Mouse (Mus musculus) hindbrain, embryonic 11.5 days (tissue): ENCODE results near the gene P2rx7. TPM values are rescaled to one million over a fixed set of nuclear protein-coding genes. Genes with fewer than 3 reads are reported as not detected.
A peak's percentile ranks its signal among the peaks of the same experiment; 100 is the strongest.

ENCODE experiments used
- ATAC-seq: fragments of 200-750 bp; cut with Nextera tagmentation; 2 replicates; pipeline ENCODE4 v1.8.0; 2017; ENCODE audit warnings: mild to moderate bottlenecking, moderate TSS enrichment, moderate library complexity; ENCODE audit not compliant: low FRiP score
- DNase-seq: peaks from one replicate; pipeline ENCODE4 v3.0.0-alpha.2; 2015; ENCODE audit warnings: low spot score
- H3K27ac ChIP-seq: fragments of 300-500 bp; sonication (generic); 2 replicates; pipeline ENCODE4 v1.5.1; 2014; ENCODE audit warnings: mild to moderate bottlenecking, low read depth, low read length
- H3K27me3 ChIP-seq: fragments of 300-500 bp; sonication (generic); 2 replicates; pipeline ENCODE4 v1.6.1; 2014; ENCODE audit warnings: mild to moderate bottlenecking, low read length, moderate library complexity, mixed read lengths; ENCODE audit not compliant: control insufficient read depth, insufficient read depth
- H3K36me3 ChIP-seq: fragments of 300-500 bp; sonication (generic); 2 replicates; pipeline ENCODE4 v1.6.1; 2014; ENCODE audit warnings: mild to moderate bottlenecking, low read length, moderate library complexity, mixed read lengths; ENCODE audit not compliant: control insufficient read depth, insufficient read depth
- H3K4me1 ChIP-seq: fragments of 300-500 bp; sonication (generic); replicated peaks from 2 replicates; pipeline ENCODE4 v1.6.1; 2014; ENCODE audit warnings: low read length, mixed read lengths; ENCODE audit not compliant: control insufficient read depth, insufficient read depth
- H3K4me2 ChIP-seq: fragments of 300-500 bp; sonication (generic); replicated peaks from 2 replicates; pipeline ENCODE4 v1.6.1; 2014; ENCODE audit warnings: mild to moderate bottlenecking, low read depth, low read length
- H3K4me3 ChIP-seq: fragments of 300-500 bp; sonication (generic); 2 replicates; pipeline ENCODE4 v1.5.1; 2014; ENCODE audit warnings: low read depth, low read length
- H3K9ac ChIP-seq: fragments of 300-500 bp; sonication (generic); 2 replicates; pipeline ENCODE4 v1.6.1; 2014; ENCODE audit warnings: low read depth, low read length
- H3K9me3 ChIP-seq: fragments of 300-500 bp; sonication (generic); 2 replicates; pipeline ENCODE4 v1.6.1; 2016; ENCODE audit warnings: low read length; ENCODE audit not compliant: control insufficient read depth
- WGBS: fragments of 180-500 bp; shearing (Covaris S2); extraction: QIAGEN DNeasy Blood & Tissue Kit; methylation state at CpG from one replicate; pipeline ENCODE4 v1.1.7; 2014; 5-methylcytosine and 5-hydroxymethylcytosine counted together
- polyA plus RNA-seq: library from polyadenylated mRNA; unstranded; fragments of >200 nt; fragmentation: Nextera tagmentation; extraction: Ambion mirVana; gene quantifications from 2 replicates; pipeline ENCODE4 v1.2.1, GENCODE M21; 2014

The P2rx7 gene
- polyA plus RNA-seq: 3.4 and 3.5 TPM in 2 replicates

GRCm38 (mm10) chr5:122643701-122644100 is at the start of gene P2rx7:
P2rx7 (plus strand) TSS chr5:122643911.
- ATAC-seq: no peak
- 65% methylated on average over 12 of the region's 12 CpGs for WGBS
- Histone ChIP-seq H3K27ac (0 out of 2 replicates have a peak within 1 kb of the TSS, but pooled peaks have one; percentile 42), H3K36me3 (no peaks in the 10 kb centered on the region), H3K9ac (no peak within 1 kb of the TSS), H3K4me1 (no peaks in the 10 kb centered on the region), H3K9me3 (no peaks in the 10 kb centered on the region), H3K4me2 (0 out of 2 replicates have a peak within 1 kb of the TSS, but pooled peaks have one; percentile 11), H3K4me3 (no peak within 1 kb of the TSS), H3K27me3 (no peaks in the 10 kb centered on the region)
- DNase-seq: peak; percentile 49

DNA sequence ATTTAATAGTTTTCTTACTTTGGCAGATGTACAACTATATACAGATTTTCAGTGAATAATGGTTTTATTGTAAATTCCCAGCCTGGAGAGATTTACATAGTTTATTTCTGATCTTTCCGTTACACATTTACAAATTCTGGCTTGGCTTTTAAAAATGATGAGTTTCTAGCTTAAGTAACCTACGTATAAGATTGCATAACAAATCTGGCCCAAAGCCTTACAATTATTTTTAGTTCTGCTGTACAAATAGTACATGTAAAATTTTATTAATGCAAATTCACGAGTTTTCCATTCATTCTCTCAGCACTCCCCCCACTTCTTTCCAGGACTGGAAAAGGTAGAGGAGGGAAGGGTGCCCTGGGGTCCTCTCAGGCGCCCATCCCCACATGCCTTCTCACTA is 48.2 kb upstream of the P2rx7 start:
- no peaks in the 10 kb centered on the region for H3K9me3 ChIP-seq
- WGBS: 89% methylated on average over 4 of the region's 4 CpGs
- no peak overlapping the region for H3K27ac ChIP-seq

DNA sequence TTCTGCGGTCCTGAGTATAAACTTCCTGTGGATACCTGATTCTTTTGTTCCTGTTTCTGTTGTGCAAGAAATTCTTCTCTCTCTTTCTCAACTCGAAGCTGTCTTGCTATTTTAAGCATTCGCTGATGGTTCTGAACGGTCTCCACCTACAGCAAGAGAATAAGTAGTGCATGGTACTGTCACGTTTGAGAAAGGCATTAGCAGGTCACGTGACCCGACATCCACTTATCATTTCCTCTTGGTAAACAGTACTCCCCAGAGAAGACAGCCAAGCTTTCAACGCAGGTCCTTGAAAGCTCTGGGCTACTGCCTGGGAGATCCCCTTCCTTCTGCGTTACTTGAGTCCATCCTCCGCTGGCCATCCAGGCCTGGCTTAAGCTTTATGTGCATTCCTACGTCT is 41.5 kb upstream of the P2rx7 start:
- Histone ChIP-seq H3K4me2 (no peak overlapping the region), H3K36me3 (peaks cover 12% of the 10 kb centered on the region; the same call in 1 of the 2 replicates)
- WGBS: 86% methylated on average over 11 of the region's 11 CpGs

More for the DNA sequence above, 48.2 kb upstream of the P2rx7 start:
- Histone ChIP-seq H3K4me2 (no peak overlapping the region), H3K9ac (no peak overlapping the region), H3K36me3 (peaks cover 12% of the 10 kb centered on the region; the same call in 1 of the 2 replicates), H3K4me3 (no peak overlapping the region), H3K27me3 (no peaks in the 10 kb centered on the region), H3K4me1 (no peaks in the 10 kb centered on the region)
- ATAC-seq: no peak
- DNase-seq: no peak

GRCm38 (mm10) chr5:122604894-122605293 is 38.8 kb upstream of the P2rx7 start:
- no peaks in the 10 kb centered on the region for H3K9me3 ChIP-seq
- H3K27ac ChIP-seq: no peak overlapping the region
- 0 out of 2 replicates have a peak, but pooled peaks cover 4% of the 10 kb centered on the region for H3K36me3 ChIP-seq
- DNase-seq: no peak
- H3K27me3 ChIP-seq: no peaks in the 10 kb centered on the region
- WGBS: 83% methylated on average over 2 of the region's 2 CpGs
- no peaks in the 10 kb centered on the region for H3K4me1 ChIP-seq
- no peak overlapping the region for H3K4me3 ChIP-seq
- no peak overlapping the region for H3K4me2 ChIP-seq
- ATAC-seq: no peak
- H3K9ac ChIP-seq: no peak overlapping the region

More for the DNA sequence above, 41.5 kb upstream of the P2rx7 start:
- H3K27me3 ChIP-seq: no peaks in the 10 kb centered on the region
- ATAC-seq (no peak), DNase-seq (no peak)
- no peak overlapping the region for H3K27ac ChIP-seq
- H3K4me1 ChIP-seq: no peaks in the 10 kb centered on the region
- H3K9me3 ChIP-seq: no peaks in the 10 kb centered on the region
- H3K9ac ChIP-seq: no peak overlapping the region
- H3K4me3 ChIP-seq: no peak overlapping the region

DNA sequence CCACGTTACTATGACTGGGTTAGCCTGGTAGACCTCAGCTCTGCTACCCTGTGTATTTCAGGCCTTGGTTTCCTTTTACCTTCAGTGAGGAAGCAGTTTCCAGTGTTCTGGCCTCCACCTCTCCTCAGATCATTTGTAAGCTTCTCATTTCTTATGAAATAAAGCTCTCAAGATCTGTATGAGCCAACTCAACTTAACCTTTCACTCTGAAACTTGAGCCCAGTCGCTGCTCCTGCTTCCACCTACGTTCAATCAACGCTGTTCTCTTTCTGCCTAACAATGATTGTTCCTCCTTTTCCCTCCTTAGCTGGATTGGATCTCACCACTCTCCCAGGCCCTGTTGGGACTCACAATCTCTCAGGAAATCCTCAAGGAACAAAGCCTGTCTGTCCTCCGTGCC is 32.1 kb upstream of the P2rx7 start:
- Histone ChIP-seq H3K4me3 (no peak overlapping the region), H3K4me1 (no peaks in the 10 kb centered on the region), H3K4me2 (no peak overlapping the region), H3K9ac (no peak overlapping the region), H3K36me3 (no peaks in the 10 kb centered on the region), H3K27me3 (no peaks in the 10 kb centered on the region), H3K9me3 (no peaks in the 10 kb centered on the region), H3K27ac (no peak overlapping the region)
- no peak for DNase-seq
- WGBS: 60% methylated on average over 5 of the region's 5 CpGs
- ATAC-seq: no peak

DNA sequence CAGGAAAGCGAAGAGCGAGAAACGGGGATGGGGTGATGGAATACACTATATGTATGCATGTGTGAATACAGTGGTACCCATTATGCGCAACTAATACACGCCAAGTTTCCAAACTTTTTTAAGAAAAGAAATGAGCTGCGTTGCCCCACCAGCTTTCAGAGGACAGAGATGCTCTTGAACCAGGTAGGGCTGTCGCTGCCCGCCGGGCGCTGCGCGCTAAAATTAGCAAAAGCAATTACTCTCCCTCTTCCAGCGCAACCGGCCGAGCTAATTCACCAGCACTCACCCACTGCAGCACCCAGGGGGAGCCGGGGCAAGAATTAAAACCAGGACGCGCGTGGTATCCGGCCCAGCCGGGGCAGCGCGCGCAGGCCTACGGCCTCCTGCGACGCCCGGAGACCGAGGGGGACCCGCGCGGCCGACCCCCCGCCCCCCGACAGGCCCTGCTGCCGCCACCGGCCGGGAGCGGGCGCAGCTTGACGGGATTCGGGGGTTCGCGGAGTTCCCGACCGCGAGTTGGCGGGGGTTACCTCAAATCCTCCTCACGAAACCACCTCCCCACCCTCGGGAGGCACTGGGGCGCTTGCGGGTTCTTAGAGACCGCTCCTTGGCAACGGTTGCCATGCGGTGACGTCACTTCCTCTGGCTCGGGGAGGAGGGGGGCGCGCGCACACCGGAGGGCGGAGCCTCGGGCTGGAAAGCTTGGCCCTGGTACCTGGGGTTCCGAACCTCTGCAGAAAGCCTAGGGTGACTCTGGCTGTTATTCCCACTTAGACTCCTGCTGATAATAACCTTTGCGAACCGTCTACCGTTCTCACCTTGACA is 29.6 kb upstream of the P2rx7 start, which contains the start of gene Ift81:
Gene Ift81, minus strand, starts transcription at position 611 of the 825 bp plus-strand sequence.
- peak; percentile 93 for ATAC-seq
- 3% methylated on average over 62 of the region's 67 CpGs for WGBS
- no peaks in the 10 kb centered on the region for H3K36me3 ChIP-seq

DNA sequence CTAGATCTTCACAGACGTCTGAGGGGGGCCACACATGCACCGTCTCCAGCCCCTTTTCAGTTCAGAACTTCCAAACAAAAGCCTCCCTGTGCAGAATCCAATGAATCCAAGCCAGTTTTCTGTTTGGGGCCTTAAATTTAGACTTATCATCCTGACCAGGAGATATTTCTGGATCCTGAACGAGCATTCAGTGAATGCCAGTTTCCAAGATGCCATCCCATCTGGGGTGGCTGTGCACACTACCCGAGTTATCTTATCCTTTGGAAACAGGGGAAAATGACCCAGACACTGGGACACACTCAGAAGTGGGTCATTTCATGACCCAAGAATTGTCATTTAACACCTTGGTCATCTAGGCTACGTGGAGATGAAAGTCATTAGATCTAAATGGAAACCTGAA is 26.0 kb upstream of the P2rx7 start:
- Histone ChIP-seq H3K4me1 (0 out of 2 replicates have a peak, but pooled peaks cover 2% of the 10 kb centered on the region), H3K9ac (no peak overlapping the region), H3K27me3 (no peaks in the 10 kb centered on the region), H3K9me3 (no peaks in the 10 kb centered on the region), H3K4me3 (no peak overlapping the region), H3K36me3 (no peaks in the 10 kb centered on the region), H3K4me2 (no peak overlapping the region), H3K27ac (no peak overlapping the region)
- DNase-seq: no peak
- 84% methylated on average over 5 of the region's 5 CpGs for WGBS
- ATAC-seq: no peak

More for the DNA sequence above, 29.6 kb upstream of the P2rx7 start, which contains the start of gene Ift81:
- Histone ChIP-seq H3K4me2 (peak within 1 kb of the TSS; percentile 53), H3K4me3 (peak within 1 kb of the TSS; percentile 89), H3K27ac (peak within 1 kb of the TSS; percentile 67), H3K9ac (peak within 1 kb of the TSS; percentile 89), H3K9me3 (no peaks in the 10 kb centered on the region), H3K27me3 (no peaks in the 10 kb centered on the region), H3K4me1 (no peaks in the 10 kb centered on the region)
- peak; percentile 98 for DNase-seq

- 0 out of 2 replicates have a peak, but pooled peaks cover 2% of the 10 kb centered on the region for H3K4me1 ChIP-seq
- ATAC-seq (no peak), DNase-seq (no peak)
- H3K4me3 ChIP-seq: no peak overlapping the region
- no peaks in the 10 kb centered on the region for H3K27me3 ChIP-seq
- 83% methylated on average over 9 of the region's 9 CpGs for WGBS
- no peaks in the 10 kb centered on the region for H3K36me3 ChIP-seq
- H3K27ac ChIP-seq: no peak overlapping the region
- H3K9me3 ChIP-seq: no peaks in the 10 kb centered on the region
- no peak overlapping the region for H3K9ac ChIP-seq
- no peak overlapping the region for H3K4me2 ChIP-seq
These were observed 23.9 kb upstream of the P2rx7 start for GRCm38 (mm10) chr5:122619686-122620296.
